Mouse (Mus musculus): ENCODE data around the gene Fam83g. TPM values are rescaled to one million over a fixed set of nuclear protein-coding genes. Genes with fewer than 3 reads are reported as not detected.

The Fam83g gene
- polyA plus RNA-seq, 1 experiment from 2014 or later, result 5.5 TPM

DNA sequence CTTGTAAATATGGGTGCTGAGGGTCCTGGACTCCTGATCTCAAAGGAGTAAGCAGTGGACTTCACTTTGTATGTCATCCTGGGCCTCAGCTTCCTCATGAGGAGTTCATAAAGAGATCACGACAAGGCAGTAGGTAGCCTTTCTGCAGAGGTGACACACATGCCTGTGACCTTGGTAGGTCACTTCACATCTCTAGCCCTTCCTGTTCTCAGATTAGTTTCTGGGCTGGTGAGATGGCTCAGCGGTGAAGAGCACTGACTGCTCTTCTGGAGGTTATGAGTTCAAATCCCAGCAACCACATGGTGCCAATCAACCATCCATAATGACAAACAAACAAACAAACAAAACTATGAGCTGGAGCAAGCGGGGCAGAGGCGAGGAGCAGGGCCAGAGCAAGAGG, 6.2 kb upstream of the Fam83g start:
- Histone ChIP-seq H3K36me3 (no peaks in the 10 kb centered on the region), H3K9ac (no peak overlapping the region), H3K4me2 (no peak overlapping the region), H3K27me3 (replicated peaks) (no peaks in the 10 kb centered on the region), H3K4me1 (peaks cover 11% of the 10 kb centered on the region; the same call in 1 of the 2 replicates), H3K27ac (no peak overlapping the region), H3K9me3 (no peaks in the 10 kb centered on the region), H3K4me3 (replicated peaks) (no peak overlapping the region)
- WGBS, result 83% methylated on average over 4 of the region's 4 CpGs
- no peak for ATAC-seq (ENCODE audit: insufficient read depth, low FRiP score, low read depth)

DNA sequence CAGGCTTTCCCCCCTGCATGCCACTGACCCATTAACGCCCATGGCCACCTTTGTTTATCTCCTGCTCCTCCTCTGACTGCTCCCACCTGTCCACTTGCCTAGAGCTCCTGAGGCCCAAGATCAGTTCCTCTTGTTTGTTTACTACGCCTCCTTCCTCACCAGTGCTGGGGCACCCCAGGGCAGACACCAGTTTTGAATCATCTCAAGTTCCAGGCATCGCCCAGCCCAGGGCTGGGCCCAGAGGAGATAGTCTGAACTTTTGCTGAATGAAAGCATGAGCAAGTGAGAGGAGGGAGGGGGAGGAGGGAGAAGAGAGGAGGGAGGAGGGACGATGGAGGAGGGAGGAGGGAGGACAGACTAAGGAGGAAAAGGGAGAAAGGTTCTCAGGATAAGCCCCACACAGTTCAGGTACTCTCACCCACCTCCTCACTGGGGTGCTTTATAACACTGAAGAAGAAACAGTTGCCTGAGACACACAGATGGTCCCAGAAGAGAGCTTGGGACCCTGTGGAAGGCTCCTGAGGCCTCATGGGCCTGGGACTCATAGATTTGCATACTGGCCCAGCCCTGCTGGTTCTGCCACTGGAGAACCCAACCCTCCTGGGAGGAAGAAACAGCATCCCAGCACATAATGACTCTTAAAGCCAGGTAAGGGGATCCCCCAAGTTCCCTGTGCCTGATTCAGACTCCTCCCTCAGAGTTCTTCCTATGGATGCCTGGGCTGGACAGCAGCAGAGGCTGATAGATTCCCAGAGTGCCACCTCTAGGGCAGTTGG, 4.6 kb upstream of the Fam83g start:
- H3K9me3 ChIP-seq, result no peaks in the 10 kb centered on the region
- WGBS, result 63% methylated on average over 4 of the region's 4 CpGs
- H3K9ac ChIP-seq, result no peak overlapping the region
- H3K27ac ChIP-seq, result no peak overlapping the region
- no peak overlapping the region for H3K4me3 ChIP-seq (replicated peaks)
- no peaks in the 10 kb centered on the region for H3K36me3 ChIP-seq
- ATAC-seq (ENCODE audit: insufficient read depth, low FRiP score, low read depth), result no peak
- no peak overlapping the region for H3K4me2 ChIP-seq
- peaks cover 10% of the 10 kb centered on the region; the same call in 1 of the 2 replicates for H3K27me3 ChIP-seq (replicated peaks)
- H3K4me1 ChIP-seq, result peaks cover 18% of the 10 kb centered on the region

GRCm38 (mm10) chr11:61685119-61685725, 1.3 kb downstream of the Fam83g start:
- no peak overlapping the region for H3K9ac ChIP-seq
- no peaks in the 10 kb centered on the region for H3K36me3 ChIP-seq
- H3K27ac ChIP-seq, result no peak overlapping the region
- H3K27me3 ChIP-seq (replicated peaks), result peaks cover 19% of the 10 kb centered on the region
- 71% methylated on average over 8 of the region's 8 CpGs for WGBS
- no peaks in the 10 kb centered on the region for H3K9me3 ChIP-seq
- peak overlapping the region; percentile 48 for H3K4me3 ChIP-seq (replicated peaks)
- ATAC-seq (ENCODE audit: insufficient read depth, low FRiP score, low read depth), result no peak
- peak overlapping the region; percentile 79 for H3K4me2 ChIP-seq
- peaks cover 17% of the 10 kb centered on the region for H3K4me1 ChIP-seq

GRCm38 (mm10) chr11:61686141-61686540, 2.2 kb downstream of the Fam83g start:
- ATAC-seq (ENCODE audit: insufficient read depth, low FRiP score, low read depth), result peak; percentile 58
- peaks cover 19% of the 10 kb centered on the region for H3K27me3 ChIP-seq (replicated peaks)
- H3K4me1 ChIP-seq, result peaks cover 17% of the 10 kb centered on the region
- H3K9me3 ChIP-seq, result no peaks in the 10 kb centered on the region
- H3K9ac ChIP-seq, result no peak overlapping the region
- 0 out of 2 replicates have a peak overlapping the region, but pooled peaks have one; percentile 48 for H3K4me3 ChIP-seq (replicated peaks)
- H3K36me3 ChIP-seq, result no peaks in the 10 kb centered on the region
- H3K27ac ChIP-seq, result no peak overlapping the region
- H3K4me2 ChIP-seq, result peak overlapping the region; percentile 79
- 32% methylated on average over 2 of the region's 2 CpGs for WGBS

DNA sequence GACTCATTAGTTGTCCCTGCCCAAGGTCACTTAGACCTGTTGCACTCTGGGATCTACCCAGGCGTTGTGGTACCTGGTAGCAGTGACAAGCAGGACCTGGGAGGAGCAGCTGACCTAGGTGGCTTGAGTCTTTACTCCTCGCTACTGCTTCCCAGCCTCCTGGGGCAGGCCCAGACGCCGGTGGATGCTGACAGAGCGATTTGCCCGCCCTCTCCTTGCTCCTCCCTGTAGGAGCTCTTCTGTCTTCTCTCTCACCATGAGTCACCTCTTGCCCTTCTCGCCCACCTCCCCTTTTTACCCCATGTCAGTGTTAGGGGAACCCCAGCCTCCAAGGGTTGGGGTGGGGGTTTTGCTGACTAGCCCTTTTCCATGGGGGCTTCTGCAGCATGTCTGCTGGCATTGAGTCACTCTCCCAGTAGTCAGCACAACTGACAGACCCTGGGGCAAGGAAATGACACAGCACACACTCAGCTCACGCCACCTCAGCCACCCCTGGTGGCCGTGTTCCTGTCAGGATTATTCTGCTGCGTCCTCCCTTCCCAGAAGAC, 3.1 kb downstream of the Fam83g start:
- 49% methylated on average over 10 of the region's 10 CpGs for WGBS
- no peak overlapping the region for H3K4me2 ChIP-seq
- ATAC-seq (ENCODE audit: insufficient read depth, low FRiP score, low read depth), result no peak
- no peaks in the 10 kb centered on the region for H3K36me3 ChIP-seq
- H3K27ac ChIP-seq, result peak overlapping the region; percentile 44
- H3K9ac ChIP-seq, result no peak overlapping the region
- H3K27me3 ChIP-seq (replicated peaks), result peaks cover 19% of the 10 kb centered on the region
- H3K4me3 ChIP-seq (replicated peaks), result 0 out of 2 replicates have a peak overlapping the region, but pooled peaks have one; percentile 4
- H3K4me1 ChIP-seq, result peaks cover 17% of the 10 kb centered on the region
- H3K9me3 ChIP-seq, result no peaks in the 10 kb centered on the region

- no peak overlapping the region for H3K9ac ChIP-seq
- WGBS, result 39% methylated on average over 2 of the region's 2 CpGs
Measured at GRCm38 (mm10) chr11:61687595-61687994, 3.7 kb downstream of the Fam83g start.

GRCm38 (mm10) chr11:61692996-61693395, 9.1 kb downstream of the Fam83g start:
- WGBS, result 85% methylated on average over 5 of the region's 5 CpGs

More at GRCm38 (mm10) chr11:61687595-61687994, 3.7 kb downstream of the Fam83g start:
- H3K4me2 ChIP-seq, result no peak overlapping the region
- no peaks in the 10 kb centered on the region for H3K9me3 ChIP-seq
- H3K27ac ChIP-seq, result peak overlapping the region; percentile 44
- H3K4me3 ChIP-seq (replicated peaks), result no peak overlapping the region
- ATAC-seq (ENCODE audit: insufficient read depth, low FRiP score, low read depth), result no peak
- H3K4me1 ChIP-seq, result peaks cover 17% of the 10 kb centered on the region
- H3K27me3 ChIP-seq (replicated peaks), result peaks cover 19% of the 10 kb centered on the region
- H3K36me3 ChIP-seq, result no peaks in the 10 kb centered on the region

DNA sequence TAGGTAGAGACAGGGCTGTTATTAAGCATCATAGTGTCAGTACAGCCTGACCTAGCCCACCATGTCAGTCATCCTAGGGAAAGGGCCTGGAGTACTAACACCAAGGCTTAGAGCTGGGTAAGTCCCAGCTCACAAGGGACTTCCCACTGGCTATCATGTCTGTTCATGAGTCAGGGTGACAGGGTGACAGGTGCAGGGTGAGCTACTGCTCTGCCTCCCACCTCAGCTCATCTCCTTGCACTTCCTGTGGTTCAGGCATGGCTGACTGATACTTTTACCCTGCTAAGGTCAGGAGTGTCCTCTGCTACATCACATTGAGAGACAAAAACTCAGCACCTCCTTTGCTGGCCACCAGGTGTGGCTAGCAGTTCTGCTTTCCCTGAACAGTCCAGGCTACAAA, 15.0 kb downstream of the Fam83g start:
- ATAC-seq (ENCODE audit: insufficient read depth, low FRiP score, low read depth), result no peak
- no peak overlapping the region for H3K27ac ChIP-seq
- no peaks in the 10 kb centered on the region for H3K9me3 ChIP-seq
- no peaks in the 10 kb centered on the region for H3K27me3 ChIP-seq (replicated peaks)
- no peak overlapping the region for H3K4me2 ChIP-seq
- no peaks in the 10 kb centered on the region for H3K36me3 ChIP-seq
- no peaks in the 10 kb centered on the region for H3K4me1 ChIP-seq
- no peak overlapping the region for H3K9ac ChIP-seq
- H3K4me3 ChIP-seq (replicated peaks), result no peak overlapping the region

More at GRCm38 (mm10) chr11:61692996-61693395, 9.1 kb downstream of the Fam83g start:
- no peaks in the 10 kb centered on the region for H3K4me1 ChIP-seq
- H3K27ac ChIP-seq, result no peak overlapping the region
- H3K9me3 ChIP-seq, result no peaks in the 10 kb centered on the region
- no peaks in the 10 kb centered on the region for H3K27me3 ChIP-seq (replicated peaks)
- no peak overlapping the region for H3K4me2 ChIP-seq
- ATAC-seq (ENCODE audit: insufficient read depth, low FRiP score, low read depth), result no peak
- H3K9ac ChIP-seq, result no peak overlapping the region
- no peaks in the 10 kb centered on the region for H3K36me3 ChIP-seq
- no peak overlapping the region for H3K4me3 ChIP-seq (replicated peaks)

DNA sequence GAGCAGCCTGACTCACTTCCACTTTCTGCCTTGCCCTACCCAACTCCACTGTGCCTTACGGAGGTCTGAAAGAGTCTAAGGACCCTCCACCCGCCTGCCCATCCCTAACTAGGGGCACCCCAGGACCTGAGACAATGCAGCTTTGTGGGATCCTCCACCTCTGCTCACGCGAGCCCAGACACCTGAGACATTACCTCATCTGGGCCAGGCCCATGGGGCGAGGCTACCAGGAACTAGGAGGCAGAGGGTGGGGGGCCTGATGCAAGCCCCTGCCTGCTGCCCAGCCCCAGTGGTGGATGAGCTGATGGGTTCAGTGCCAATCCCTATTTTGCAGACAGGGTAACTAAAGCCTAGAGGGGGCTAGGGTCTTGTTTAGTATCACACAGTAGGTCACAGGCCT, 15.6 kb downstream of the Fam83g start:
- Histone ChIP-seq H3K9ac (no peak overlapping the region), H3K27me3 (replicated peaks) (no peaks in the 10 kb centered on the region), H3K9me3 (no peaks in the 10 kb centered on the region), H3K4me3 (replicated peaks) (no peak overlapping the region), H3K4me1 (no peaks in the 10 kb centered on the region), H3K4me2 (no peak overlapping the region), H3K27ac (no peak overlapping the region; the same call in 1 of the 2 replicates), H3K36me3 (no peaks in the 10 kb centered on the region)
- WGBS, result 75% methylated on average over 5 of the region's 5 CpGs
- no peak for ATAC-seq (ENCODE audit: insufficient read depth, low FRiP score, low read depth)

DNA sequence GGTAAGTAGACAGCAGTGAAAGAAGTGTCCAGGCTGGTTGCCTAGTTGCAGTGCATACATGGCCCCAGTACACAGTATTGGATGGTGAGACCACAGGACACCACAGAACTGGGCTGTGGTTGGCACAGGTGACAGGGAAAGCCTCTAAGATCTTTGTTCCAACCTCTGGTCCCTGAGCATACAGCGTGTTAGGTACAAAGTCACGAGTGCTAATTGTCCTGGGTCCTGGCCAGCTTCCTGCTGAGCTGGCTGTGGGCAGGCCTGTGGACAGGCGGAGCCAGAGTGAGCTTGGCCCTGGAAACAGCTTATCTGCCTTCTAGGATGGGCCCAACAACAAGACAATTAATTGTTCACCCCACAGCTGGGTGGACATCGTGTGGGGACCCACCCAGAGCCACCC, 16.0 kb downstream of the Fam83g start:
- H3K36me3 ChIP-seq, result no peaks in the 10 kb centered on the region
- H3K4me3 ChIP-seq (replicated peaks), result no peak overlapping the region
- no peak overlapping the region for H3K27ac ChIP-seq

GRCm38 (mm10) chr11:61701696-61702095, 17.8 kb downstream of the Fam83g start:
- no peak overlapping the region for H3K27ac ChIP-seq
- no peak for ATAC-seq (ENCODE audit: insufficient read depth, low FRiP score, low read depth)
- no peaks in the 10 kb centered on the region for H3K36me3 ChIP-seq
- no peaks in the 10 kb centered on the region for H3K27me3 ChIP-seq (replicated peaks)
- H3K9me3 ChIP-seq, result no peaks in the 10 kb centered on the region
- 81% methylated on average over 5 of the region's 5 CpGs for WGBS
- H3K4me2 ChIP-seq, result no peak overlapping the region
- H3K4me3 ChIP-seq (replicated peaks), result no peak overlapping the region
- H3K9ac ChIP-seq, result no peak overlapping the region
- no peaks in the 10 kb centered on the region for H3K4me1 ChIP-seq

More for the DNA sequence above, 16.0 kb downstream of the Fam83g start:
- H3K27me3 ChIP-seq (replicated peaks), result no peaks in the 10 kb centered on the region
- WGBS, result 63% methylated on average over 4 of the region's 4 CpGs
- no peaks in the 10 kb centered on the region for H3K4me1 ChIP-seq
- no peaks in the 10 kb centered on the region for H3K9me3 ChIP-seq
- H3K9ac ChIP-seq, result no peak overlapping the region
- ATAC-seq (ENCODE audit: insufficient read depth, low FRiP score, low read depth), result no peak
- no peak overlapping the region for H3K4me2 ChIP-seq

DNA sequence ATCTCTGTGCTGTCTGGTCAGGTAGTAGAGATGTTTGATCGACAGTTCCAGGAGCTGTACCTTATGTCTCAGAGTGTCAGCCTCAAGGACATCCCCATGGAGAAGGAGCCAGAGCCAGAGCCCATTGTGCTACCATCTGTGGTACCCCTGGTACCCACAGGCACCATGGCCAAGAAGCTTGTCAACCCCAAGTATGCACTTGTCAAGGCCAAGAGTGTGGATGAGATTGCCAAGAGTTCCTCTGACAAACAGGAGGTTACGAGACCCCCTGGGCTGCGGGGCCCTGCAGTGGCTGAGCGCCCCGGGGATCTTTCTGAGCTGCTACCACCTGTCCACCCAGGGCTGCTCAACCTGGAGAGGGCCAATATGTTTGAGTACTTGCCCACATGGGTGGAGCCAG, 18.6 kb downstream of the Fam83g start:
- H3K27me3 ChIP-seq (replicated peaks), result no peaks in the 10 kb centered on the region
- WGBS, result 93% methylated on average over 5 of the region's 5 CpGs
- H3K36me3 ChIP-seq, result no peaks in the 10 kb centered on the region
- no peak overlapping the region for H3K9ac ChIP-seq
- no peak overlapping the region for H3K4me2 ChIP-seq
- no peak overlapping the region for H3K4me3 ChIP-seq (replicated peaks)
- no peak for ATAC-seq (ENCODE audit: insufficient read depth, low FRiP score, low read depth)
- H3K4me1 ChIP-seq, result no peaks in the 10 kb centered on the region
- no peak overlapping the region for H3K27ac ChIP-seq
- no peaks in the 10 kb centered on the region for H3K9me3 ChIP-seq
